ENCODE assay signal across 11 mouse cellular contexts in genomic region chr6:8951884-8952590, GRCm38 (mm10). TPM values are rescaled to one million over a fixed set of nuclear protein-coding genes. Genes with fewer than 3 reads are reported as not detected.
DNase-seq lines count a peak whose midpoint lies in the region; ATAC-seq and TF ChIP-seq lines count a peak whose summit lies in the region.
"Had no signal": no experiment of that assay in that cellular context is flagged by ENCODE, and none has a peak within 500 bp of the region (broad histone marks: within the 10 kb centered on the region; RNA-seq: fewer than 3 reads in every experiment).

No protein-coding gene starts in this region.

- ATAC-seq in heart, postnatal 0 days (ENCODE audit: insufficient read depth, low read depth): no peak
- no peak for ATAC-seq in hindbrain, embryonic 12.5 days (ENCODE audit: low FRiP score)
- no peak for ATAC-seq in midbrain, embryonic 14.5 days (ENCODE audit: low FRiP score, low TSS enrichment)
- ATAC-seq: Patski had no signal

- TF ChIP-seq POLR2A in cortical plate, adult 2 months (IDR thresholded peaks at IDR 0.05; ENCODE audit: extremely low read depth, insufficient read depth, low read length): no peak

- peaks cover 95% of the 10 kb centered on the region for H3K27me3 ChIP-seq in heart, postnatal 0 days (ENCODE audit: control insufficient read depth, insufficient read depth, low read length)
- peaks cover 92% of the 10 kb centered on the region for H3K27me3 ChIP-seq in hindbrain, embryonic 12.5 days
- peaks cover 53% of the 10 kb centered on the region for H3K27me3 ChIP-seq in midbrain, embryonic 14.5 days (ENCODE audit: control insufficient read depth, insufficient read depth, low read length)

- H3K4me1 ChIP-seq in heart, postnatal 0 days (ENCODE audit: control insufficient read depth, insufficient read depth): peaks cover 9% of the 10 kb centered on the region; the same call in 1 of the 2 replicates
- peaks cover 3% of the 10 kb centered on the region for H3K4me1 ChIP-seq in cortical plate, adult 2 months (ENCODE audit: control insufficient read depth, insufficient read depth, low read length)
- H3K4me1 ChIP-seq in hindbrain, embryonic 12.5 days: peaks cover 35% of the 10 kb centered on the region
- peaks cover 20% of the 10 kb centered on the region for H3K4me1 ChIP-seq in midbrain, embryonic 14.5 days (ENCODE audit: control insufficient read depth, insufficient read depth, low read length)

- DNase-seq in heart, postnatal 0 days (ENCODE audit: low spot score): no peak
- no peak for DNase-seq in heart, adult 8-10 months (ENCODE audit: low spot score)
- DNase-seq in midbrain, embryonic 14.5 days: peak; percentile 32
- no peak for DNase-seq in thymus, postnatal 10 days (ENCODE audit: low spot score in 2 of 2)
- DNase-seq in urinary bladder, postnatal 14 days (ENCODE audit: low spot score): no peak
- DNase-seq in lung, adult 18-20 months: no peak

- peak overlapping the region; percentile 38; the same call in 1 of the 2 replicates for H3K4me3 ChIP-seq in heart, postnatal 0 days (ENCODE audit: low read depth, low read length)
- H3K4me3 ChIP-seq in cortical plate, adult 2 months (ENCODE audit: insufficient read depth, low read length): peak overlapping the region; percentile 57; the same call in 1 of the 2 replicates
- H3K4me3 ChIP-seq in hindbrain, embryonic 12.5 days: peak overlapping the region; percentile 50
- H3K4me3 ChIP-seq in midbrain, embryonic 14.5 days (replicated peaks; ENCODE audit: low read depth, low read length): peak overlapping the region; percentile 48

- no peak overlapping the region for H3K27ac ChIP-seq in heart, postnatal 0 days (ENCODE audit: low read depth)
- H3K27ac ChIP-seq in cortical plate, adult 2 months (ENCODE audit: insufficient read depth, low read length): no peak overlapping the region
- H3K27ac ChIP-seq in hindbrain, embryonic 12.5 days: no peak overlapping the region
- peak overlapping the region; percentile 91 for H3K27ac ChIP-seq in midbrain, embryonic 14.5 days (replicated peaks; ENCODE audit: low read depth, low read length)

- TF ChIP-seq CTCF in heart, postnatal 0 days (IDR thresholded peaks at IDR 0.05; ENCODE audit: low read depth): no peak
- no peak for TF ChIP-seq CTCF in cortical plate, adult 2 months (IDR thresholded peaks at IDR 0.05; ENCODE audit: extremely low read depth, insufficient read depth, low read length)

- H3K4me2 ChIP-seq in heart, postnatal 0 days (ENCODE audit: low read depth, low read length): no peak overlapping the region
- peak overlapping the region; percentile 65 for H3K4me2 ChIP-seq in hindbrain, embryonic 12.5 days (replicated peaks)
- H3K4me2 ChIP-seq in midbrain, embryonic 14.5 days (ENCODE audit: low read length): peak overlapping the region; percentile 98

- TF ChIP-seq EP300 in heart, postnatal 0 days (IDR thresholded peaks at IDR 0.05; ENCODE audit: low read depth): no peak

- no peaks in the 10 kb centered on the region for H3K9me3 ChIP-seq in heart, postnatal 0 days (replicated peaks; ENCODE audit: control insufficient read depth, low read length)
- 0 out of 2 replicates have a peak, but pooled peaks cover 4% of the 10 kb centered on the region for H3K9me3 ChIP-seq in hindbrain, embryonic 12.5 days (replicated peaks)
- no peaks in the 10 kb centered on the region for H3K9me3 ChIP-seq in midbrain, embryonic 14.5 days (ENCODE audit: control insufficient read depth, low read length)

- no peak overlapping the region for H3K9ac ChIP-seq in heart, postnatal 0 days (replicated peaks; ENCODE audit: low read depth, low read length)
- H3K9ac ChIP-seq in hindbrain, embryonic 12.5 days: no peak overlapping the region
- H3K9ac ChIP-seq in midbrain, embryonic 14.5 days (replicated peaks; ENCODE audit: low read length): peak overlapping the region; percentile 45; the same call in 1 of the 2 replicates

- WGBS in heart, postnatal 0 days: 25% methylated on average over 15 of the region's 15 CpGs
- 17% methylated on average over 15 of the region's 15 CpGs for WGBS in hindbrain, embryonic 12.5 days
- 12% methylated on average over 15 of the region's 15 CpGs for WGBS in midbrain, embryonic 14.5 days

- H3K36me3 ChIP-seq in heart, postnatal 0 days (replicated peaks; ENCODE audit: control insufficient read depth, insufficient read depth, low read length): no peaks in the 10 kb centered on the region
- no peaks in the 10 kb centered on the region for H3K36me3 ChIP-seq in hindbrain, embryonic 12.5 days
- no peaks in the 10 kb centered on the region for H3K36me3 ChIP-seq in midbrain, embryonic 14.5 days (ENCODE audit: control insufficient read depth, insufficient read depth, low read length)

RNA-seq across cellular contexts. Expression of gene Nxph1, which starts 3.8 kb away (rescaled TPM):
- total RNA-seq in heart, postnatal 0 days (2014; rRNA removed; ENCODE audit: low replicate concordance): not detected in 2 replicates
- 0.05 and 0.07 TPM in 2 replicates for polyA plus RNA-seq in heart, postnatal 0 days (2015; fragmentation: Nextera tagmentation; extraction: Ambion mirVana)
- not detected for total RNA-seq in heart, adult 8-10 months (2022)
- polyA plus RNA-seq in cortical plate, adult 2 months (2012; rRNA removed): 23.7 and 25.7 TPM in 2 replicates
- polyA plus RNA-seq in hindbrain, embryonic 12.5 days (2016; fragmentation: Nextera tagmentation; extraction: Ambion mirVana): 22.5 and 27.0 TPM in 2 replicates
- 82.6 TPM in 2 replicates for polyA plus RNA-seq in midbrain, embryonic 14.5 days (2014; fragmentation: Nextera tagmentation; extraction: Ambion mirVana)
- polyA plus RNA-seq: C2C12; heart, embryonic 11.5 days; Patski had no signal

Comparison
In these comparisons a context has a peak if more than half of its experiments do, and no peak if none do; other contexts are left out.
1. RNA of gene Nxph1, which starts 3.8 kb away (polyA plus RNA-seq): 82.6 TPM in midbrain, embryonic 14.5 days, 23.7 to 25.7 TPM in cortical plate, adult 2 months and 22.5 to 27.0 TPM in hindbrain, embryonic 12.5 days; 0.05 to 0.07 TPM in heart, postnatal 0 days; every median in the first group is over 10 times any median in the second.
2. Peak in every context shown above with its lines, with median percentiles within 50 percentile points of each other: H3K4me3 ChIP-seq.